ENCODE assay signal across 21 mouse cellular contexts in genomic region chr2:148754310-148754846, GRCm38 (mm10). TPM values are rescaled to one million over a fixed set of nuclear protein-coding genes. Genes with fewer than 3 reads are reported as not detected.
"Had no signal": no experiment of that assay in that cellular context is flagged by ENCODE, and none has a peak within 500 bp of the region (broad histone marks: within the 10 kb centered on the region; RNA-seq: fewer than 3 reads in every experiment).

No protein-coding gene starts in this region.

- DNase-seq: kidney, adult 8-10 months; kidney, postnatal 4 days; liver; liver, embryonic 13.5 days; liver, postnatal 0 days; thymus, adult 2 months; thymus, postnatal 25 days had no signal

- ATAC-seq: intestine, postnatal 0 days; liver, postnatal 0 days; midbrain, embryonic 13.5 days had no signal

- H3K27ac ChIP-seq: kidney, postnatal 0 days; layer of hippocampus, adult 2 months; limb, embryonic 12.5 days; liver, embryonic 13.5 days; lung, embryonic 15.5 days; midbrain, embryonic 13.5 days; neural tube, embryonic 12.5 days; stomach, embryonic 15.5 days had no signal

- H3K27me3 ChIP-seq: limb, embryonic 12.5 days; liver, embryonic 13.5 days; lung, embryonic 15.5 days; midbrain, embryonic 13.5 days; neural tube, embryonic 12.5 days; stomach, embryonic 15.5 days had no signal

- H3K9me3 ChIP-seq: limb, embryonic 12.5 days; liver, embryonic 13.5 days; lung, embryonic 15.5 days; midbrain, embryonic 13.5 days; neural tube, embryonic 12.5 days; stomach, embryonic 15.5 days had no signal

- H3K4me2 ChIP-seq: limb, embryonic 12.5 days; liver, embryonic 13.5 days; lung, embryonic 15.5 days; midbrain, embryonic 13.5 days; neural tube, embryonic 12.5 days; stomach, embryonic 15.5 days had no signal

- H3K9ac ChIP-seq: limb, embryonic 12.5 days; liver, embryonic 13.5 days; liver, postnatal 0 days; lung, embryonic 15.5 days; midbrain, embryonic 13.5 days; neural tube, embryonic 12.5 days; stomach, embryonic 15.5 days had no signal

- H3K4me1 ChIP-seq: limb, embryonic 12.5 days; midbrain, embryonic 13.5 days; neural tube, embryonic 12.5 days; stomach, embryonic 15.5 days had no signal

- H3K4me3 ChIP-seq: layer of hippocampus, adult 2 months; limb, embryonic 12.5 days; liver, embryonic 13.5 days; lung, embryonic 15.5 days; midbrain, embryonic 13.5 days; neural tube, embryonic 12.5 days; stomach, embryonic 15.5 days had no signal

- H3K36me3 ChIP-seq: limb, embryonic 12.5 days; liver, embryonic 13.5 days; lung, embryonic 15.5 days; midbrain, embryonic 13.5 days; neural tube, embryonic 12.5 days; stomach, embryonic 15.5 days had no signal

RNA-seq across cellular contexts. Expression of gene Cstl1, which starts 4.2 kb away (rescaled TPM):
- total RNA-seq: megakaryocyte-erythroid progenitor cell, adult 5-6 weeks; neutrophil, adult 5-6 weeks had no signal
- polyA plus RNA-seq: intestine, postnatal 0 days; kidney, postnatal 0 days; limb, embryonic 12.5 days; liver, embryonic 13.5 days; liver, postnatal 0 days; lung, embryonic 15.5 days; midbrain, embryonic 13.5 days; neural tube, embryonic 12.5 days; spleen, adult 2 months; stomach, embryonic 15.5 days; thymus, adult 2 months had no signal

RNA-seq across cellular contexts. Expression of gene Cst11, which starts 16.9 kb away (rescaled TPM):
- total RNA-seq: layer of hippocampus, adult 2 months; layer of hippocampus, postnatal 10 days; left cerebral cortex, postnatal 36 days; megakaryocyte-erythroid progenitor cell, adult 5-6 weeks; neutrophil, adult 5-6 weeks had no signal
- polyA plus RNA-seq: intestine, postnatal 0 days; kidney, postnatal 0 days; limb, embryonic 12.5 days; liver, embryonic 13.5 days; liver, postnatal 0 days; lung, embryonic 15.5 days; midbrain, embryonic 13.5 days; neural tube, embryonic 12.5 days; spleen, adult 2 months; stomach, embryonic 15.5 days; testis, adult 2 months; thymus, adult 2 months had no signal

RNA-seq across cellular contexts. Expression of gene 8030411F24Rik, which starts 27.4 kb away (rescaled TPM):
- total RNA-seq: layer of hippocampus, adult 2 months; layer of hippocampus, postnatal 10 days; left cerebral cortex, postnatal 36 days; megakaryocyte-erythroid progenitor cell, adult 5-6 weeks; neutrophil, adult 5-6 weeks had no signal
- polyA plus RNA-seq: intestine, postnatal 0 days; kidney, postnatal 0 days; limb, embryonic 12.5 days; liver, embryonic 13.5 days; liver, postnatal 0 days; lung, embryonic 15.5 days; midbrain, embryonic 13.5 days; neural tube, embryonic 12.5 days; spleen, adult 2 months; stomach, embryonic 15.5 days; thymus, adult 2 months had no signal

RNA-seq across cellular contexts. Expression of gene Cst12, which starts 34.8 kb away (rescaled TPM):
- total RNA-seq: layer of hippocampus, postnatal 10 days; megakaryocyte-erythroid progenitor cell, adult 5-6 weeks; neutrophil, adult 5-6 weeks had no signal
- polyA plus RNA-seq: intestine, postnatal 0 days; kidney, postnatal 0 days; limb, embryonic 12.5 days; liver, embryonic 13.5 days; liver, postnatal 0 days; lung, embryonic 15.5 days; midbrain, embryonic 13.5 days; neural tube, embryonic 12.5 days; spleen, adult 2 months; stomach, embryonic 15.5 days; thymus, adult 2 months had no signal
